Mouse (Mus musculus) cerebellum, adult 2 months (tissue): Measurements from ENCODE around the gene Zfp746.

ENCODE experiments used
- CTCF ChIP-seq: fragments of 200-500 bp; IDR thresholded peaks from 2 replicates; pipeline ENCODE4 v1.5.1; 2011; ENCODE audit warnings: low read depth, mild to moderate bottlenecking, control low read depth, low read length, moderate library complexity, borderline replicate concordance; ENCODE audit not compliant: insufficient read depth
- POLR2A ChIP-seq: fragments of 200-500 bp; IDR thresholded peaks from 2 replicates; pipeline ENCODE4 v1.6.1; 2011; ENCODE audit warnings: low read length, control low read depth, borderline replicate concordance; ENCODE audit not compliant: insufficient read depth

DNA sequence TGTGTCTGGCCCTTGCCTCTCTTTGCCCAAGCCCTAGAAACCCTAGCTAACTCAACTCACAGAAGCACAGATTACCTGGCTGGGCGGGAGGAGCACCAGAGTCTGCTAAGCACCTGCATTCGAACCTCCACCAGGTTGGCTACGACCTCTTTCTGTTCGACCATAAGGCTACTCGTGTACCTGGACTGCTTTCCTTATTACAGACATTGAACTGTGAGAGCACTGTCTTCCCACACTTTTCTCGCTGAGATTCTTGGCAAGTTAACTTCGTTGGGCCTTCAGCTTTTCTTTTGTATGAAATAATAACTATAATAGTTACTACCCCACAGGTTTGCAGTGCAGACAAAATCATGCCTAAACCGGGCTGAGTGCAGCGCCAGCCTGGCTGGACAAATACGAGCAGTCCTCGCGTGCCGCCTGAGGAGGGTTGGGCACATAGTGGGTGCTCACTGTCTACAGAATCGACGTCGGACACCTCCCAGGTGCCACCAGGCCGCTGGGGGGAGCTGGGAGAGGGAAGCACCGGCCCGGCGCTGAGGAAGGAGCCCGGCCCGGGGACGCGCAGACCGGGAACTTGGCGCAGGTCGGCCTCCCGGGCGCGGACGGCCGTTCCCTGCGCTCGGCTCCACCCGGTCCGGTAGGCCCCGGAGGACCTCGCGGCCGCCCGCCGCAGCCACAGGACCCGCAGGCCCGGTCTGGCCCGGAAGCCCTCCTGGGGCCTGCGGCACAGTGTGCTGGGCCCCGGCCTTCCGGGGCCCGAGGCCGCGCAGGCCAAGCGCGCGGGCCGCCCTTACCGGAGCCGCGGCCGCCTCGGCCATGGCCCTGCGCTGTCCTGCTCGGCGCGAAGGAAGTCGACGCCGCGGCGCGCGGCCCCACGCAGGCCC, 630 bp downstream of the Zfp746 start:
- TF ChIP-seq POLR2A (no peak), CTCF (peak; percentile 21; the same call in 1 of the 2 replicates)
